Mouse (Mus musculus): Measurements from ENCODE around the gene Klf5.

- TF ChIP-seq CTCF (IDR thresholded peaks at IDR 0.05) (no peak), EP300 (IDR thresholded peaks at IDR 0.05; ENCODE audit: insufficient read depth, low read depth, low read length) (no peak), POLR2A (IDR thresholded peaks at IDR 0.05; ENCODE audit: insufficient read depth, low read depth, low read length) (no peak)
Observed at GRCm38 (mm10) chr14:99280399-99280798, 18.1 kb upstream of the Klf5 start.
